Mouse (Mus musculus): ENCODE data around the gene Ficd. TPM values are rescaled to one million over a fixed set of nuclear protein-coding genes. Genes with fewer than 3 reads are reported as not detected.

The Ficd gene
- polyA plus RNA-seq, 1 experiment from 2014 or later: 3.8 TPM

DNA sequence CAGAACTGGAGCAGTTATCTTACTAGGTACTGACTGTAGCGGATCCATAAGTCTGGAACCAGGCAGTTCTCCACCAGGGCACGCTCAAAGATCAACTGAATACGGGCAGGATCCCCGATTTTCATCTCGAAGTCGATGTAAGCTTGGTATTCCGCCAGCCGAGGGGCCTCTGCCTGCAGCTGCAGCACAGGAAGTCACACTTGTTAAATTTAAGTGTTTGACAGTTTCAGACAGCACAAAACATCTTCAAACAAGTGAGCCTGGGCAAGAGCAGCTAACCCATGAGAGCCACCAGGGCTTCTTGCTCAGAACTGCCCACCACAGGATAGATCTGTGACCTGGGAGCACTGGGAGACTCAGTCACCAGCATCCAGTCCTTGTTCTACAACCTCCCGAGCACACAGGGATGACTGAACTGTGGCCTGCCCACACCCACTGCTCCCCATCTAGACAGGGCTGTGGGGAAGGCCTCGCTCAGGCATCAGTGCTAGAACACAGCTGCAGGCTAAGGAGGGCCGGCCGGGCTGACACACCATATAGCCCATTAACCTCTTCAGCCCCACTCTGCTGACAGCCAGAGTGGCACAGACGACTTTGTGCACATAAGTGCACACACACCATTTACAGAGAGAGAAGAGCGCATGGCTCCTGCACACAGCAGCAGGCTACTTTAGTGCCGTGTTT is 19.9 kb downstream of the Ficd start:
- H3K9ac ChIP-seq (replicated peaks): no peak overlapping the region
- H3K36me3 ChIP-seq: peaks cover 99% of the 10 kb centered on the region
- H3K27ac ChIP-seq: no peak overlapping the region
- H3K9me3 ChIP-seq: no peaks in the 10 kb centered on the region
- no peaks in the 10 kb centered on the region for H3K27me3 ChIP-seq
- no peak overlapping the region for H3K4me3 ChIP-seq (replicated peaks)
- H3K4me1 ChIP-seq (replicated peaks): no peaks in the 10 kb centered on the region
- 87% methylated on average over 15 of the region's 15 CpGs for WGBS
- no peak overlapping the region for H3K4me2 ChIP-seq
- ATAC-seq (ENCODE audit: insufficient number of reproducible peaks, insufficient read depth, low FRiP score, low TSS enrichment, low read depth): no peak

DNA sequence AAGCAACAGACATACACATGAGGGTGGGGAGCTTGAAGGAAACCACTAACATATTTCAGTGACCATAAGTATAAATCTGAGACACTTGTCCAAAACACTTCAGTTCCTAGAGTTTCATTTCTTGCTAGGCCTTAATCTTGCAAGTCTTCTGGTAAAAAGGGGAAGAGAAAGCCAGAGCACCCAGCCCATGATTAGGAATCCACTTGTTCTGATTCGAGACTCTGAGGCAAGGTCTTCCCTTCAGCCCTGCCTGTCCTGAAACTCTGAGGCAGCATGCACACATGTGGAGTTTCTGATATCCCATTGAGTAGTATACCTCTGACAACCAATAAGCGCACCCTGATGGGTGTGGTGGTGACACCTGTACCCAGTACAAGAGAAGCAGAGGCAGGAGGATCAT is 26.0 kb downstream of the Ficd start:
- Histone ChIP-seq H3K9ac (replicated peaks) (no peak overlapping the region), H3K9me3 (no peaks in the 10 kb centered on the region), H3K4me2 (no peak overlapping the region), H3K4me1 (replicated peaks) (no peaks in the 10 kb centered on the region), H3K36me3 (peaks cover 93% of the 10 kb centered on the region), H3K4me3 (replicated peaks) (no peak overlapping the region), H3K27me3 (no peaks in the 10 kb centered on the region), H3K27ac (no peak overlapping the region)
- 85% methylated on average over 2 of the region's 2 CpGs for WGBS
- ATAC-seq (ENCODE audit: insufficient number of reproducible peaks, insufficient read depth, low FRiP score, low TSS enrichment, low read depth): no peak

DNA sequence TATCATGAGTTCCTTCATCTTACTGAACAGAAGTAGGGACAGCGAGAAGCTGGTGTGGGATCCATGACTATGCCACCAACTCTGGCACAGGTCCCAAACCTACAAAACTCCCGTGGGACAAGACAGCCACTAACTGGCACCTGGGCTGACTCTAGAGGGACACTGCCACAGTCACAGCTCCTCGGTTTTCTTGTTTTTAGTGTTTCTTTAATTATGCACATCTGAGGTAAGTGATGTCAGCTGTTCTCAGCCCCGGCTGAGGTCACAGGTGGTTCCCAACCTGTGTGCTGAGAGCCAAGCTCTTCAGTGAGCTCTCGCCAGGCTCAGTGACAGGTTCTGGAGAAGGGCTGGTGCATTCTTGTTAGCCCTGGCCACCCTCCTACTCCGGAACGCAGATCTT is 28.8 kb downstream of the Ficd start:
- no peak for ATAC-seq (ENCODE audit: insufficient number of reproducible peaks, insufficient read depth, low FRiP score, low TSS enrichment, low read depth)
- 85% methylated on average over 7 of the region's 7 CpGs for WGBS
- Histone ChIP-seq H3K4me3 (replicated peaks) (no peak overlapping the region), H3K36me3 (peaks cover 88% of the 10 kb centered on the region), H3K9me3 (no peaks in the 10 kb centered on the region), H3K27me3 (no peaks in the 10 kb centered on the region), H3K4me2 (no peak overlapping the region), H3K9ac (replicated peaks) (no peak overlapping the region), H3K27ac (no peak overlapping the region), H3K4me1 (replicated peaks) (peaks cover under 1% of the 10 kb centered on the region; the same call in 1 of the 2 replicates)

DNA sequence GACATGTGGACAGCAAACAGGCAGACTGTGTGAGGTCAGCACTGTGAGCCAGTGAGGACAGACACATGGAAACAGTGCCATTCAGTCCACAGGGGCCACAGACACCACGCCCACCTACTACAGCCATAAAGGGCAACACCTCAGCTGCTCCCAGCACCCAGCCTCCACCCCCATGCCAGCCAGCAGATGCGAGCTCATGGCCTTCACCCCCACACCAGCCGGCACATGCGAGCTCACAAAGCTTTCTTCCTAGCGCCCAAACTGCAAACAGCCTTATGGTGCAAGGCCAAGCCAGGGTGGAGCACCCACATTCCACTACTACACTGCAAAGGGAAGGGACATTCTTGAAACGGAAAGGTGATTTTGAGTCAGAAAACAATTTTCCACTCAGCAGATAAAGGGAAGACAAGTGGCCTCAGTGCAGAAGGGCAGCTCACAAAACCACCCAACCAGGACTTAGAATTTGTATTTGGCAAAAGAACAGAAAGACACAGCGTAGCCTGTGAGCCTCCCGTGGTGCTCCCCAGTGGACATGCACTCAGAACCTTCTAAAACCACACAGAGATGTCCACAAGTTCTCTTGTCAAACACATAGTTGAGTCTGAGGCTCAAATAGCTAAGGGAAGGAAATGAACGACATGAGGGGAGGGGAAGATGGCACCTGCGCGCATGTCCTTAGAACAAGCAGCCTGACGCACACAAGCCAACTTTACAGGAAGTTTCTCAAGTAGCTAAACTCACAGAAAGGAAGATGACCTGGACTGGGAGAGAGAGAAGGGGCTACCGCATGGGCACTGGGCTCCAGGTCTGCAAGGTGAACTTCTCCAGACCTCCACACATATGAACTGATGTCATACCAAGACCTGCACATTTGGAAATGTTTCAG is 30.3 kb downstream of the Ficd start:
- H3K27ac ChIP-seq: no peak overlapping the region
- H3K4me1 ChIP-seq (replicated peaks): peaks cover 13% of the 10 kb centered on the region
- no peak overlapping the region; the same call in 1 of the 2 replicates for H3K9ac ChIP-seq (replicated peaks)
- no peak overlapping the region for H3K4me3 ChIP-seq (replicated peaks)
- ATAC-seq (ENCODE audit: insufficient number of reproducible peaks, insufficient read depth, low FRiP score, low TSS enrichment, low read depth): no peak
- 90% methylated on average over 13 of the region's 13 CpGs for WGBS
- H3K27me3 ChIP-seq: no peaks in the 10 kb centered on the region
- no peak overlapping the region for H3K4me2 ChIP-seq
- H3K36me3 ChIP-seq: peaks cover 74% of the 10 kb centered on the region
- no peaks in the 10 kb centered on the region for H3K9me3 ChIP-seq

DNA sequence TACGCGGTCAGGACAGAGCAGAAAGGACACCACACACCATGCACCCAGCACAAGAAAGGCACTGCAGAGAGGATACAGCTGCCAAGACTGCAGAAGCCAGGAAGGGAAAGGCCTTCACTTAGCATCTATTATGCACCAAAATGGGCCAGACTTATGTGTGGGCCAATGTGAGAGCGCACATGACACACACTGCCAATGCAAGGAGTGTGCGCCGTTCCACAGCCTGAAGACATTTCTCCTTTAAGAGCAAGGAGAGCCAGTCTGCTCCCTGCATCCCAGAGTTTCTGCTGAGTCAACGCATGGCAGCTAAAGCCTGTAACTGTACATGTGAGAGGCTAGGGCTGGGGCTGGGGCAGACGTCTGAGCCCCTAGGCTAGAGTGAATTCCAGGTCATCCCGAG is 33.2 kb downstream of the Ficd start:
- no peak for ATAC-seq (ENCODE audit: insufficient number of reproducible peaks, insufficient read depth, low FRiP score, low TSS enrichment, low read depth)
- Histone ChIP-seq H3K9ac (replicated peaks) (no peak overlapping the region), H3K27ac (no peak overlapping the region), H3K4me1 (replicated peaks) (peaks cover 19% of the 10 kb centered on the region), H3K27me3 (no peaks in the 10 kb centered on the region), H3K36me3 (peaks cover 45% of the 10 kb centered on the region), H3K4me3 (replicated peaks) (no peak overlapping the region), H3K4me2 (no peak overlapping the region), H3K9me3 (no peaks in the 10 kb centered on the region)
- WGBS: 93% methylated on average over 8 of the region's 8 CpGs

DNA sequence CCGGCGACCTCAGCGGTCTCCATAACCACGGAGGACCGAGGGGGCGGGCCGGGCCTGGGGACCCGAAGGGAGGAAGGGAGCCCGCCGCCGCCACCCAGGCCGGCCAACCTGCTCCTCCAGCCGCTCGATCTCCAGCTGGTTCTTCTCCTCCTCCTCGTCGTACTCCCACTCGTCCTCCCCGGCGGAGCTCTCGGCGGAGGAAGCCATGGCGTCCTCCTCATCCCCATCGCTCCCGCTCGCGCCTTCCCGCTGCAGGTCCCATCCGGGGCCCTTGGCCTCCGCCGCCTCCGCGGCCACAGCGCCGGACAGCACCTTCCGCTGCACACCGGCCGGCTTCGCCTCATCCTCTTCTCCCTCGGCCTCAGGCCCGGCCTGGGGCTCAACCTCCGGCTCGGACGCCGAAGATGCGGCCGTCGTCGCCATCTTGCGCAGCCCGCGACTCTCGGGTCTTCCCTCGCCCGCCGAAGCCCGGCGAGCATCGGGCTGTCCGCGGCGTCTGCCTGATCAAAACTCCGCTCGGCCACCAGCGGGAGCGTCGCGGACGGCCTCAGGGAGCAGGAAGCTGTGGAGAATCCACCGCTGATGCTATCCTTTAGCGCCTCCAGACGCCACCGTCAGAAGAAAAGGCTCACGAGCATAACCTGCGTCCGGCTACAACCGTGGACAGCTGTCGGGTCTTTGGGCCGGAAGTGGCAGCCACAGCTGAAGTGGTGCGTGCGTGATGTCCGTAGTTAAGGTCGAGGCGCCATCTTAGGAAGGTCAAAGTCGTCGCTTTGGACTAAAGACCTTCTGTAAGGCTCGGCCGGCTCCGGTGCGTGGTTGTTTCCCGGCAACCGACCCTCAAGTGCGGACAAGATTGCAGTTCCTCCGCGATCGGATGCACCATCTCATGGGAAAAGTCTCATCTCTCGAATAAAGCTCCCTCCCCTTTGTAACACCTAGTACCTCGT is 35.9 kb downstream of the Ficd start:
- Histone ChIP-seq H3K36me3 (peaks cover 47% of the 10 kb centered on the region), H3K27ac (peak overlapping the region; percentile 97), H3K4me3 (replicated peaks) (peak overlapping the region; percentile 99), H3K4me1 (replicated peaks) (peaks cover 19% of the 10 kb centered on the region), H3K9ac (replicated peaks) (peak overlapping the region; percentile 95), H3K27me3 (no peaks in the 10 kb centered on the region), H3K4me2 (peak overlapping the region; percentile 95), H3K9me3 (no peaks in the 10 kb centered on the region)
- ATAC-seq (ENCODE audit: insufficient number of reproducible peaks, insufficient read depth, low FRiP score, low TSS enrichment, low read depth): 0 out of 2 replicates have a peak, but pooled peaks have one; percentile 39
- under 1% methylated on average over 97 of the region's 97 CpGs for WGBS

DNA sequence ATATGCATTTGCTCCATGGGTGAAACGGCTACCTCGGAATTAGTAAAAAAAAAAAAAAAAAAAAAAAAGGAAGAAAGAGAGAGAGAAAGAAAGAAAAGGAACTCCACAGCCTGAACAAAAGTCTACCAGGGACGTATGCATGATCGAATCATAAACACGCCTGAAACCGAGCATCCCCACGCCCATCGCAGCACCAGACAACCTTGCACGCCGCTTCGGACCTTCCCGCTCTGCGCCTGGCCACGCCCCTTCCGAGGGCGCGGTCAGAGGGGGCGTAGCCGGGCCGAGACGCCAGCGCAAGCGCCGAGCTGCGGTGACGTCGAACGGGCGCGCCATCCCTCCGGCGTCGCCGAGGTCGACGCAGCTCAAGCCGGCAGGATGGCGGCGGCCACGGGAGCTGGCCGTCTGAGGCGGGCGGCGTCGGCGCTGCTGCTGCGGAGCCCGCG is 36.9 kb downstream of the Ficd start, which contains the start of the genes Sart3 and Iscu:
Gene Sart3, minus strand, starts transcription at position 61 of the 446 bp plus-strand sequence.
Gene Iscu, plus strand, starts transcription at position 299 of the 446 bp plus-strand sequence.
- Histone ChIP-seq H3K4me1 (replicated peaks) (peaks cover 19% of the 10 kb centered on the region), H3K36me3 (peaks cover 47% of the 10 kb centered on the region), H3K4me2 (peak within 1 kb of the TSS; percentile 95), H3K9ac (replicated peaks) (peak within 1 kb of the TSS; percentile 95), H3K9me3 (no peaks in the 10 kb centered on the region), H3K27me3 (no peaks in the 10 kb centered on the region), H3K4me3 (replicated peaks) (peak within 1 kb of the TSS; percentile 99), H3K27ac (peak within 1 kb of the TSS; percentile 97)
- peak; percentile 83 for ATAC-seq (ENCODE audit: insufficient number of reproducible peaks, insufficient read depth, low FRiP score, low TSS enrichment, low read depth)
- under 1% methylated on average over 49 of the region's 49 CpGs for WGBS

DNA sequence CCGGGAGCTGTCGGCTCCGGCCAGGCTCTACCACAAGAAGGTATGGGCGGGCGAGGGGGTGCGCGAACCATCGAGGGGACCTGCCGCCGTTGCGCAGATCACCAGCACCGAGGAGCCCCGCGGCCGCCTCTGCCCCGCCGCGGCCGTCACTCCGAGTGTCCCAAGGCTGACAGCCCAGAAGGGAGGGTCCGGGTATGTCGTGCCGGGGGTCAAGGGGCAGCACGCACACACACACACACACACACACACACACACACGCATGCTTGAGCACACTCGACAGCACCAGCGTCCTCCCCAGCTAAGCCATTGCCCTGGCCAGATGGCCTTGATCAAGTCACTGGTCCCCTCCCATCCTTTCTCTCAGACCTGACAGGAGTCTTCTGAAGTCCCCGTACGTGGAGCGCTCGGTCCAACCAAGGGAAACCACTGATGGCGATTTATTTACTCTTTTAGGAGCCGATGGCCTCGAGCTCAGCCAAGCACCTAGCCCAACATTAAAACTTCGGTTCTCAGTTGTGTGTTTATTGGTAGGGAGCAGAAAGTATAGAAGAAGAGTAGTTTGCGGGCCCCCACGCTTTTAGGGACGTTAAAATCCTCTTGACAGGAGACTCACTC is 37.4 kb downstream of the Ficd start:
- under 1% methylated on average over 37 of the region's 38 CpGs for WGBS
- H3K36me3 ChIP-seq: peaks cover 47% of the 10 kb centered on the region

DNA sequence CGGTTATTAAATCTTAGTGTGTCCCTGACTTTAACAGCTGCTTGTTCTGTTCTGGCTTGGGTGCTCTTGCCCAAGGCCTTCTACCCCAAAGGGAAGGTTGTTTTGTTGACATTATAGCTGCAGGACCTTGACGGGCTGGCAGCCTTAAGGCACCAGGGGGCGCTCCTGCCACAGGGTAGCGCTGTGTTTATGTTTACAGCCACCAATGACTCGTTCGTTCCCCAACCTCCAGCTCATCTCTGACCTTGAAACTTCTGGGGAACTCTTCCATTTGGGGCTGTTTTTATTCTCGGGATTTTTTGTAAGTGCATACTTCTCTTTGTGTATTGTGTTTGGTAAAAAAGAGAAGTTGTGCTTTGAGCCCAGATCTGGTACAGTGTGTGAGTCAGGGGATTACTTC is 38.1 kb downstream of the Ficd start:
- no peak overlapping the region for H3K27ac ChIP-seq
- peak overlapping the region; percentile 99 for H3K4me3 ChIP-seq (replicated peaks)
- H3K36me3 ChIP-seq: peaks cover 47% of the 10 kb centered on the region
- H3K9me3 ChIP-seq: no peaks in the 10 kb centered on the region
- WGBS: 2% methylated on average over 7 of the region's 7 CpGs
- no peaks in the 10 kb centered on the region for H3K27me3 ChIP-seq
- peak overlapping the region; percentile 72; the same call in 1 of the 2 replicates for H3K9ac ChIP-seq (replicated peaks)
- no peak for ATAC-seq (ENCODE audit: insufficient number of reproducible peaks, insufficient read depth, low FRiP score, low TSS enrichment, low read depth)
- peak overlapping the region; percentile 95 for H3K4me2 ChIP-seq
- peaks cover 19% of the 10 kb centered on the region for H3K4me1 ChIP-seq (replicated peaks)

More for the DNA sequence above, 37.4 kb downstream of the Ficd start:
- H3K9me3 ChIP-seq: no peaks in the 10 kb centered on the region
- H3K27ac ChIP-seq: peak overlapping the region; percentile 97
- peak overlapping the region; percentile 72 for H3K9ac ChIP-seq (replicated peaks)
- peak overlapping the region; percentile 99 for H3K4me3 ChIP-seq (replicated peaks)
- no peaks in the 10 kb centered on the region for H3K27me3 ChIP-seq
- peak; percentile 48 for ATAC-seq (ENCODE audit: insufficient number of reproducible peaks, insufficient read depth, low FRiP score, low TSS enrichment, low read depth)
- peaks cover 19% of the 10 kb centered on the region for H3K4me1 ChIP-seq (replicated peaks)
- peak overlapping the region; percentile 95 for H3K4me2 ChIP-seq

DNA sequence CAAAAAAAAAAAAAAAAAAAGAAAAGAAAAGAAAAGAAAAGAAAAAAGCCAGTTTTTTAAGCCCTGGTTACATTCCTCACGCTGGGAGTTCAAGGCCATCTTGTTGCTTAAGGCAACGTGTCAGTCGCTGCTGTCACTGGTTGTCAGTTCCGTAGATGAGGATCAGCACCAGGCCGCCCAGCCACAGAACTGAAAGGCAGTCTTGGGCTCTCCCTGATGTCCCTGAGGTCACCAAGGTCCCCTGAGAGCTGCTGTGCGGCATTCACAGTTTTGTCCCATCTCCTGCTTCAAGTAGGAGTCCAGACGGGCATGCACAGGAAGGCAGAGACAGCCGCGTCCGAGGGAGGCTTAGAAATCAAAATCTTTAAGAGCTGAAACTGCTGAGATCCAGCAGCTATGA is 40.0 kb downstream of the Ficd start:
- H3K4me2 ChIP-seq: no peak overlapping the region
- H3K9me3 ChIP-seq: no peaks in the 10 kb centered on the region
- H3K9ac ChIP-seq (replicated peaks): no peak overlapping the region
- peaks cover 44% of the 10 kb centered on the region for H3K36me3 ChIP-seq
- H3K27me3 ChIP-seq: no peaks in the 10 kb centered on the region
- 91% methylated on average over 10 of the region's 10 CpGs for WGBS
- no peak for ATAC-seq (ENCODE audit: insufficient number of reproducible peaks, insufficient read depth, low FRiP score, low TSS enrichment, low read depth)
- no peak overlapping the region for H3K4me3 ChIP-seq (replicated peaks)
- H3K4me1 ChIP-seq (replicated peaks): peaks cover 9% of the 10 kb centered on the region
- H3K27ac ChIP-seq: no peak overlapping the region

All from limb, embryonic 12.5 days (tissue).